Mouse (Mus musculus) hindbrain, embryonic 15.5 days (tissue): Measurements from ENCODE around the gene Prr36. TPM values are rescaled to one million over a fixed set of nuclear protein-coding genes. Genes with fewer than 3 reads are reported as not detected.

Experiments
- ATAC-seq: fragments of 200-750 bp; cut with Nextera tagmentation; 2 replicates; pipeline ENCODE4 v1.8.0; 2017; ENCODE audit warnings: low read depth, moderate number of reproducible peaks, moderate TSS enrichment; ENCODE audit not compliant: low FRiP score
- H3K27ac ChIP-seq: fragments of 300-500 bp; sonication (generic); replicated peaks from 2 replicates; pipeline ENCODE4 v1.5.1; 2015; ENCODE audit warnings: mild to moderate bottlenecking, inconsistent platforms
- H3K27me3 ChIP-seq: fragments of 300-500 bp; sonication (generic); 2 replicates; pipeline ENCODE4 v1.6.1; 2015; ENCODE audit warnings: control low read depth, inconsistent platforms
- H3K36me3 ChIP-seq: fragments of 300-500 bp; sonication (generic); 2 replicates; pipeline ENCODE4 v1.6.1; 2015; ENCODE audit warnings: control low read depth, inconsistent platforms
- H3K4me1 ChIP-seq: fragments of 300-500 bp; sonication (generic); replicated peaks from 2 replicates; pipeline ENCODE4 v1.6.1; 2015; ENCODE audit warnings: control low read depth, inconsistent platforms
- H3K4me2 ChIP-seq: fragments of 300-500 bp; sonication (generic); 2 replicates; pipeline ENCODE4 v1.6.1; 2015; ENCODE audit warnings: moderate library complexity, mild to moderate bottlenecking, inconsistent platforms
- H3K4me3 ChIP-seq: fragments of 300-500 bp; sonication (generic); 2 replicates; pipeline ENCODE4 v1.5.1; 2015; ENCODE audit warnings: mild to moderate bottlenecking, inconsistent platforms
- H3K9ac ChIP-seq: fragments of 300-500 bp; sonication (generic); 2 replicates; pipeline ENCODE4 v1.6.1; 2015; ENCODE audit warnings: inconsistent platforms
- H3K9me3 ChIP-seq: fragments of 300-500 bp; sonication (generic); 2 replicates; pipeline ENCODE4 v1.6.1; 2016; ENCODE audit warnings: control low read depth, inconsistent platforms
- WGBS: fragments of 180-500 bp; shearing (Covaris S2); methylation state at CpG from one replicate; pipeline ENCODE4 v1.1.7; 2015; 5-methylcytosine and 5-hydroxymethylcytosine counted together
- polyA plus RNA-seq: library from polyadenylated mRNA; unstranded; fragments of >200 nt; fragmentation: Nextera tagmentation; extraction: Ambion mirVana; gene quantifications from 2 replicates; pipeline ENCODE4 v1.2.1, GENCODE M21; 2015

Prr36 gene
- polyA plus RNA-seq, 1 experiment from 2014 or later, result 53.0 TPM

GRCm38 (mm10) chr8:4237814-4238433, 20.7 kb upstream of the Prr36 start:
- Histone ChIP-seq H3K9me3 (no peaks in the 10 kb centered on the region), H3K27me3 (no peaks in the 10 kb centered on the region), H3K4me2 (peak overlapping the region; percentile 69), H3K4me3 (peak overlapping the region; percentile 51), H3K27ac (peak overlapping the region; percentile 94), H3K36me3 (peaks cover 12% of the 10 kb centered on the region; the same call in 1 of the 2 replicates), H3K9ac (peak overlapping the region; percentile 51), H3K4me1 (peaks cover 37% of the 10 kb centered on the region)
- ATAC-seq, result peak; percentile 0; the same call in 1 of the 2 replicates
- 23% methylated on average over 15 of the region's 15 CpGs for WGBS

- no peaks in the 10 kb centered on the region for H3K36me3 ChIP-seq
- H3K27ac ChIP-seq, result no peak overlapping the region
- no peak overlapping the region for H3K9ac ChIP-seq
- peaks cover 6% of the 10 kb centered on the region for H3K4me1 ChIP-seq
- H3K4me3 ChIP-seq, result no peak overlapping the region
- H3K9me3 ChIP-seq, result no peaks in the 10 kb centered on the region
- H3K27me3 ChIP-seq, result peaks cover 21% of the 10 kb centered on the region; the same call in 1 of the 2 replicates
- H3K4me2 ChIP-seq, result no peak overlapping the region
- no peak for ATAC-seq
- WGBS, result 66% methylated on average over 10 of the region's 10 CpGs
Measured at GRCm38 (mm10) chr8:4230612-4231351, 13.5 kb upstream of the Prr36 start.

- Histone ChIP-seq H3K4me3 (no peak overlapping the region), H3K9me3 (no peaks in the 10 kb centered on the region), H3K27ac (no peak overlapping the region), H3K36me3 (no peaks in the 10 kb centered on the region), H3K4me2 (no peak overlapping the region), H3K4me1 (peaks cover 6% of the 10 kb centered on the region), H3K9ac (no peak overlapping the region), H3K27me3 (peaks cover 21% of the 10 kb centered on the region; the same call in 1 of the 2 replicates)
- ATAC-seq, result no peak
- WGBS, result 75% methylated on average over 5 of the region's 5 CpGs
Measured at GRCm38 (mm10) chr8:4229784-4230183, 12.5 kb upstream of the Prr36 start.

- no peak overlapping the region for H3K9ac ChIP-seq
- H3K9me3 ChIP-seq, result no peaks in the 10 kb centered on the region
- peaks cover 21% of the 10 kb centered on the region; the same call in 1 of the 2 replicates for H3K27me3 ChIP-seq
- H3K4me2 ChIP-seq, result no peak overlapping the region
- 94% methylated on average over 4 of the region's 4 CpGs for WGBS
- H3K4me3 ChIP-seq, result no peak overlapping the region
- no peak for ATAC-seq
- H3K36me3 ChIP-seq, result no peaks in the 10 kb centered on the region
- H3K4me1 ChIP-seq, result peaks cover 6% of the 10 kb centered on the region
- H3K27ac ChIP-seq, result no peak overlapping the region
Measured at GRCm38 (mm10) chr8:4227919-4228318, 10.7 kb upstream of the Prr36 start.

GRCm38 (mm10) chr8:4226739-4227347, 9.6 kb upstream of the Prr36 start, which contains the start of gene Lrrc8e:
TSS of gene Lrrc8e (plus strand) at chr8:4226827.
- Histone ChIP-seq H3K27ac (no peak within 1 kb of the TSS), H3K36me3 (no peaks in the 10 kb centered on the region), H3K4me3 (no peak within 1 kb of the TSS), H3K4me2 (peak within 1 kb of the TSS; percentile 46), H3K9me3 (no peaks in the 10 kb centered on the region), H3K9ac (no peak within 1 kb of the TSS), H3K27me3 (peaks cover 21% of the 10 kb centered on the region; the same call in 1 of the 2 replicates), H3K4me1 (peaks cover 6% of the 10 kb centered on the region)
- peak; percentile 51 for ATAC-seq
- WGBS, result 6% methylated on average over 33 of the region's 33 CpGs

- H3K4me2 ChIP-seq, result peak overlapping the region; percentile 46
- peaks cover 21% of the 10 kb centered on the region; the same call in 1 of the 2 replicates for H3K27me3 ChIP-seq
- WGBS, result 25% methylated on average over 4 of the region's 4 CpGs
- H3K9me3 ChIP-seq, result no peaks in the 10 kb centered on the region
- 0 out of 2 replicates have a peak, but pooled peaks have one; percentile 11 for ATAC-seq
- H3K4me3 ChIP-seq, result no peak overlapping the region
- H3K27ac ChIP-seq, result no peak overlapping the region
- H3K36me3 ChIP-seq, result no peaks in the 10 kb centered on the region
- H3K4me1 ChIP-seq, result peaks cover 6% of the 10 kb centered on the region
- H3K9ac ChIP-seq, result no peak overlapping the region
Measured at GRCm38 (mm10) chr8:4226323-4226722, 9.1 kb upstream of the Prr36 start.

- no peaks in the 10 kb centered on the region for H3K36me3 ChIP-seq
- no peak overlapping the region for H3K4me2 ChIP-seq
- H3K9ac ChIP-seq, result no peak overlapping the region
- H3K4me1 ChIP-seq, result peaks cover 11% of the 10 kb centered on the region
- H3K4me3 ChIP-seq, result no peak overlapping the region
- H3K27me3 ChIP-seq, result peaks cover 9% of the 10 kb centered on the region; the same call in 1 of the 2 replicates
- no peak overlapping the region for H3K27ac ChIP-seq
- ATAC-seq, result no peak
- H3K9me3 ChIP-seq, result no peaks in the 10 kb centered on the region
Measured at GRCm38 (mm10) chr8:4222059-4222458, 4.8 kb upstream of the Prr36 start.

GRCm38 (mm10) chr8:4219617-4220016, 2.4 kb upstream of the Prr36 start:
- H3K9me3 ChIP-seq, result no peaks in the 10 kb centered on the region
- H3K9ac ChIP-seq, result no peak overlapping the region
- H3K27ac ChIP-seq, result no peak overlapping the region
- no peak overlapping the region for H3K4me3 ChIP-seq
- no peaks in the 10 kb centered on the region for H3K27me3 ChIP-seq
- ATAC-seq, result no peak
- H3K4me2 ChIP-seq, result no peak overlapping the region
- H3K4me1 ChIP-seq, result peaks cover 25% of the 10 kb centered on the region
- peaks cover under 1% of the 10 kb centered on the region; the same call in 1 of the 2 replicates for H3K36me3 ChIP-seq
- 90% methylated on average over 3 of the region's 3 CpGs for WGBS

- H3K4me3 ChIP-seq, result peak overlapping the region; percentile 82
- 5% methylated on average over 18 of the region's 18 CpGs for WGBS
- H3K27me3 ChIP-seq, result no peaks in the 10 kb centered on the region
- peaks cover 3% of the 10 kb centered on the region; the same call in 1 of the 2 replicates for H3K36me3 ChIP-seq
- peak overlapping the region; percentile 97 for H3K4me2 ChIP-seq
- H3K4me1 ChIP-seq, result peaks cover 46% of the 10 kb centered on the region
- H3K9ac ChIP-seq, result peak overlapping the region; percentile 84
- peak overlapping the region; percentile 97 for H3K27ac ChIP-seq
- peak; percentile 2 for ATAC-seq
- no peaks in the 10 kb centered on the region for H3K9me3 ChIP-seq
Measured at GRCm38 (mm10) chr8:4216296-4216695, 963 bp downstream of the Prr36 start.

GRCm38 (mm10) chr8:4214006-4214980, 3.0 kb downstream of the Prr36 start:
- no peak for ATAC-seq
- Histone ChIP-seq H3K9ac (peak overlapping the region; percentile 53), H3K4me3 (peak overlapping the region; percentile 82), H3K4me2 (peak overlapping the region; percentile 97), H3K4me1 (peaks cover 55% of the 10 kb centered on the region), H3K9me3 (no peaks in the 10 kb centered on the region), H3K36me3 (peaks cover 20% of the 10 kb centered on the region), H3K27ac (peak overlapping the region; percentile 71), H3K27me3 (no peaks in the 10 kb centered on the region)
- 15% methylated on average over 33 of the region's 33 CpGs for WGBS
